Mouse (Mus musculus) monocyte, adult 59 days (primary cell): Measurements from ENCODE around the gene Tex29. TPM values are rescaled to one million over a fixed set of nuclear protein-coding genes. Genes with fewer than 3 reads are reported as not detected.

ENCODE experiments used
- total RNA-seq, 2 experiments: library from RNA; stranded (reverse); gene quantifications; one replicate each; pipeline ENCODE4 v1.2.4; 2023

The Tex29 gene
- not detected for total RNA-seq

GRCm38 (mm10) chr8:11840174-11840573 is at the start of gene Tex29:
Gene Tex29 (plus strand): TSS chr8:11840474.

Other genes with a start within 250 kb of the Tex29 start
- 10 to 100 TPM; 37.8 to 50.1 TPM for gene Ankrd10, start 204.7 kb upstream of the Tex29 start, total RNA-seq
- not detected for gene 1700016D06Rik, start 139.4 kb upstream of the Tex29 start, total RNA-seq
- 10 to 100 TPM; 48.0 to 51.1 TPM for gene Arhgef7, start 112.8 kb upstream of the Tex29 start, total RNA-seq